Mouse (Mus musculus): ENCODE results near the gene Il17c. TPM values are rescaled to one million over a fixed set of nuclear protein-coding genes. Genes with fewer than 3 reads are reported as not detected.

Il17c gene
- polyA plus RNA-seq, 1 experiment from 2014 or later = not detected

DNA sequence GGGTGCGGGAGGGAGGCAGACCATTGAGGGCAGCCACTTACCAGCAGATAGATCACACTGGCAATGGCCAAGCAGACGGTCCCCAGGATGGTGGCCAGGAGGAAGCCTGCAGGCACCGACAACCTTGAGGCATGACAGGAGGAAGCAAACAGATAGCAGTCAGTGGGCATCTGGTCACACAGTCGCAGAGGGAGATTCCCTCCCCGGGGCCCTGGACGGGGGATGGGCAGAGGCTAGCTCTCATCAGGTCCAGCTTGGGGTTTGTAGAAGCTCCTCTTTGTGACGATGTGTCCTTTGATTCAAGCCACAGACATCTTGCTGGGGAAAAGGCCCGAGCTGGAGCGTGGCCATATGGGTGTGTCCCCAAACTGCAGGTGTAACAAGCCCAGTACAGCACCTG, 4.3 kb downstream of the Il17c start:
- Histone ChIP-seq H3K9ac (ENCODE audit: low read depth, low read length) (no peak overlapping the region), H3K4me3 (ENCODE audit: low read depth, low read length) (no peak overlapping the region), H3K27me3 (ENCODE audit: control insufficient read depth, insufficient read depth, low read depth, low read length) (no peaks in the 10 kb centered on the region), H3K9me3 (replicated peaks; ENCODE audit: control insufficient read depth, low read length) (no peaks in the 10 kb centered on the region), H3K4me2 (ENCODE audit: low read depth, low read length) (no peak overlapping the region), H3K36me3 (ENCODE audit: control insufficient read depth, insufficient read depth) (no peaks in the 10 kb centered on the region), H3K4me1 (ENCODE audit: control insufficient read depth, low read depth, low read length) (peaks cover 4% of the 10 kb centered on the region), H3K27ac (ENCODE audit: low read length) (no peak overlapping the region)
- no peak; the same call in 1 of the 2 replicates for ATAC-seq (ENCODE audit: low read depth)
- WGBS (ENCODE audit: insufficient replicate concordance) = 49% methylated on average over 9 of the region's 9 CpGs

DNA sequence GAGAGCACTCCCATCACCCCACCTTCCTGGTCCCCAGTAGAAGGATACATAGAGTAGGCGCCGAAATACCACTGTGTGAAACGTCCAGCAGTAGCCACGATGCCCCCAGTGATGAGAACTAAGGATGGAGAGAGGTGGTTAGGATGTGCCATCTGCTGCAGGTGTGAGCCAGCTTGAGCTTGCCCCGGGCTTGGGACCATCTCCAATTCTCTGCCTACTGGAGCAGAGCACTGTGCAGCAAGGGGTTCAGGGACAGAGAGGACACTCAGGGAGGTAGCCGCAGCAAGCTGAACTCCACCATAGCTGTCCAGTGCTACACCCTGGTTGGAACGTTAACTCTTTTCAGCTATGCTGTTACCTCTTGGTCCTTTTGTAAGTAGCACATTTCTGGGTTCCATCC, 5.8 kb downstream of the Il17c start:
- Histone ChIP-seq H3K4me1 (ENCODE audit: control insufficient read depth, low read depth, low read length) (peaks cover 11% of the 10 kb centered on the region), H3K27ac (ENCODE audit: low read length) (no peak overlapping the region), H3K36me3 (ENCODE audit: control insufficient read depth, insufficient read depth) (no peaks in the 10 kb centered on the region), H3K4me2 (ENCODE audit: low read depth, low read length) (no peak overlapping the region), H3K27me3 (ENCODE audit: control insufficient read depth, insufficient read depth, low read depth, low read length) (peaks cover 4% of the 10 kb centered on the region; the same call in 1 of the 2 replicates), H3K9me3 (replicated peaks; ENCODE audit: control insufficient read depth, low read length) (no peaks in the 10 kb centered on the region), H3K4me3 (ENCODE audit: low read depth, low read length) (no peak overlapping the region), H3K9ac (ENCODE audit: low read depth, low read length) (no peak overlapping the region)
- ATAC-seq (ENCODE audit: low read depth) = no peak
- 75% methylated on average over 7 of the region's 7 CpGs for WGBS (ENCODE audit: insufficient replicate concordance)

DNA sequence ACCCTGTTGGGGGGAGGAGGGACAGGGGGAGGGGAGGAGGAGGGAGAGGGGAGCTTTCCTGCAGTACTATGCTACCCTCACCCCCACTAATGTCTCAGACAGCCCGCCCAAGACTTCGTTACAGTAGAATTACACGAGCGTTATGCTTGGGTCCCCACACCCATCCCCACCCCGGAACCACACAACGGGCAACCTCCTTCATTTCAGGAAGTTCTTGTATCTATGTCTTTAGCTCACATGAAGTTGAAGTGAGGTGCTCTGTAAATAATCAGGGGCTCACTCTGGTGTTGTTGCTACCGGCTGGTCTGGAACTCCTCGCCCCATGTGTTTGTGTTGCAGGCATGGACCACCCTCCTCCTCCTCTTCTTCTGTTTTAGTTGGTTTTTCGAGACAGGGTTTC, 6.3 kb downstream of the Il17c start:
- Histone ChIP-seq H3K9ac (ENCODE audit: low read depth, low read length) (no peak overlapping the region), H3K4me1 (ENCODE audit: control insufficient read depth, low read depth, low read length) (peaks cover 16% of the 10 kb centered on the region), H3K27me3 (ENCODE audit: control insufficient read depth, insufficient read depth, low read depth, low read length) (peaks cover 7% of the 10 kb centered on the region), H3K27ac (ENCODE audit: low read length) (no peak overlapping the region), H3K36me3 (ENCODE audit: control insufficient read depth, insufficient read depth) (no peaks in the 10 kb centered on the region), H3K4me2 (ENCODE audit: low read depth, low read length) (no peak overlapping the region), H3K9me3 (replicated peaks; ENCODE audit: control insufficient read depth, low read length) (no peaks in the 10 kb centered on the region), H3K4me3 (ENCODE audit: low read depth, low read length) (no peak overlapping the region)
- ATAC-seq (ENCODE audit: low read depth) = no peak
- 49% methylated on average over 9 of the region's 9 CpGs for WGBS (ENCODE audit: insufficient replicate concordance)

DNA sequence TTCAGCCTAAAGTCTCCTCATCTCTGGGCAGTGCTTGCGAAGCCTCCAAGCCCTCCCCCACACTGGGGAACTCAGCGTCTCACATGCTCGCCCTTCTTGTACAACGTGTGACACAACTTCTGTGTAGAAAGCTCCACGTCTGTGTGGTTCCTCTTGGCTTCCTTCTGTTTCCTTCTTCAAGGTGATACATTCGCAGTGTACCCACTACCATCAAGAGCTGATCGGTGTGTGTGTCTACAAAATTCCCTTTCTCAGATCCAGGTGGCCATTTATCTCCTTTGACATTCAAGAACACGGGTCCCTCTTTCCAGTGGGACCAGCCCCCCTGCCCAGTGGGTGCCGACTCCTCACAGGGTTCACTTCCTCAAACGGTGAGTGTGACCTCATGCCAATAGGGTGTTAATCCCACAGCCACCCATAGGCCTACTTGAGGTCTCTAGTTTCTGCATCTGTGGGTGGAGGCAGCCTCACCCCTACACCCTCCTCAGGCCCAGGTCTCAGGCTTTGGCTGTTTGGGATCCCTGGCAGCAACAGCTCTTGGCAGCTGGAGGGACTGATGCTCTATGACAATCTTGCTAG, 8.3 kb downstream of the Il17c start:
- Histone ChIP-seq H3K4me1 (ENCODE audit: control insufficient read depth, low read depth, low read length) (peaks cover 20% of the 10 kb centered on the region), H3K27me3 (ENCODE audit: control insufficient read depth, insufficient read depth, low read depth, low read length) (peaks cover 7% of the 10 kb centered on the region), H3K27ac (ENCODE audit: low read length) (peak overlapping the region; percentile 62), H3K9ac (ENCODE audit: low read depth, low read length) (0 out of 2 replicates have a peak overlapping the region, but pooled peaks have one; percentile 5), H3K4me3 (ENCODE audit: low read depth, low read length) (no peak overlapping the region), H3K36me3 (ENCODE audit: control insufficient read depth, insufficient read depth) (no peaks in the 10 kb centered on the region), H3K9me3 (replicated peaks; ENCODE audit: control insufficient read depth, low read length) (no peaks in the 10 kb centered on the region; the same call in 1 of the 2 replicates), H3K4me2 (ENCODE audit: low read depth, low read length) (no peak overlapping the region; the same call in 1 of the 2 replicates)
- peak; percentile 27; the same call in 1 of the 2 replicates for ATAC-seq (ENCODE audit: low read depth)
- WGBS (ENCODE audit: insufficient replicate concordance) = 46% methylated on average over 10 of the region's 10 CpGs

DNA sequence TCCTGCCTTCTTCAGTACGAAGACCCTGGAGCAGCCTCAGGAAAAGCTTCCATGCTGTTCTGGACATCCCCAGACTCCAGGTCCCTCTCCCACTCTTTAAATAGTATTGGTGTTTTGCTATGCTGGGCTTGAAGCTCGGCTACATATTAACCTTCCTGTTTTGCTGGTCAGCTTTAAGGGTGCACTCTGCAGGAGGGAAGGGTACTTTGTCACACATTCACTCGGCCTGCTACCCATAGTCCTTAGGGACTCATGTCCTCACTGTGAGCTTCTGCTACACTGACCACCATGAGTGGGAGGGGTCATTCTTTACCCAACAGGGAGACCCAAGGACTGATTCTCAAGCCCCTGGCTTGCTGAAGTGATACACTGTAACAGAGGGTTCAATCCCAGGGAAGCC, 8.8 kb downstream of the Il17c start:
- H3K27ac ChIP-seq (ENCODE audit: low read length) = peak overlapping the region; percentile 62
- no peak overlapping the region for H3K4me3 ChIP-seq (ENCODE audit: low read depth, low read length)
- ATAC-seq (ENCODE audit: low read depth) = 0 out of 2 replicates have a peak, but pooled peaks have one; percentile 11
- 0 out of 2 replicates have a peak overlapping the region, but pooled peaks have one; percentile 9 for H3K9ac ChIP-seq (ENCODE audit: low read depth, low read length)
- peaks cover 2% of the 10 kb centered on the region for H3K9me3 ChIP-seq (replicated peaks; ENCODE audit: control insufficient read depth, low read length)
- H3K4me2 ChIP-seq (ENCODE audit: low read depth, low read length) = peak overlapping the region; percentile 79
- H3K27me3 ChIP-seq (ENCODE audit: control insufficient read depth, insufficient read depth, low read depth, low read length) = peaks cover 7% of the 10 kb centered on the region
- H3K4me1 ChIP-seq (ENCODE audit: control insufficient read depth, low read depth, low read length) = peaks cover 20% of the 10 kb centered on the region
- peaks cover 4% of the 10 kb centered on the region; the same call in 1 of the 2 replicates for H3K36me3 ChIP-seq (ENCODE audit: control insufficient read depth, insufficient read depth)
- 41% methylated on average over 3 of the region's 3 CpGs for WGBS (ENCODE audit: insufficient replicate concordance)

DNA sequence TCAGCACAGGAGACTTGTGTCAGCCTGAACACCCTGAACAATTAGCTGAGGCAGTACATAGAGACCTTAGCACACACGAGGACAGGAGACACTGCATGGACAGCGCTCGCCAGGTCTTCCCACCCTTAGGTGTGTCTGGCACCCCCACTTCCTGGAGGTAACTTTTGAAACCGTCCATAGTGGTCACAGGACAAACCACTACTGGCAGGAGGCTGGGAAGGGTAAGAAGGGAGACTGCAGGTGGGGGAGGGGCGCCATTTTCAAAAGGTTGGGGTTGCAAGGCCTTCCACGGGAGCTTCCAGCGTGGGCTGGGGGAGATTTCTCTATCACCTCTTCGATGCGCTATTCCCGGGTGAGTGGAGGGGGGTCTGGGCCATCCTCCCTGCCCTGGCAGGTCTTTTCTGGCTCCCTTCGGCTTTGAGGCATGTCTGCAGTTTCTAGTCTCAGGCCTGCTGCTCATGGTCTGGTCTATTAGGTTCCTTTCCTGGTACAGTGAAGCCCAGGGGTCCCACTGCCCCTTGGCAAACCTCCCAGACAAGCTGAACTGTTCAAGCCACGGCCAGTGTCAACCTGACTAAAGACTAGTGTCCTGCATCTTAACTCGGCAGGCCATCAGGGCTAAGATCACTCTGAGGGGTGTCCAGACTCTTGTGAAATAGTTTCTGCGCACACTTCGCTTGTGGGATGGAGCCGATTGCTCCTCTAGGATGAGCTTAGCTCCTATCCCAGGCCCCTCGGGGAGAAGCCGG, 10.0 kb downstream of the Il17c start:
- peaks cover 20% of the 10 kb centered on the region for H3K4me1 ChIP-seq (ENCODE audit: control insufficient read depth, low read depth, low read length)
- WGBS (ENCODE audit: insufficient replicate concordance) = 20% methylated on average over 18 of the region's 18 CpGs
- peaks cover 4% of the 10 kb centered on the region; the same call in 1 of the 2 replicates for H3K36me3 ChIP-seq (ENCODE audit: control insufficient read depth, insufficient read depth)
- H3K4me3 ChIP-seq (ENCODE audit: low read depth, low read length) = peak overlapping the region; percentile 63
- H3K27me3 ChIP-seq (ENCODE audit: control insufficient read depth, insufficient read depth, low read depth, low read length) = peaks cover 7% of the 10 kb centered on the region
- H3K9ac ChIP-seq (ENCODE audit: low read depth, low read length) = peak overlapping the region; percentile 61
- H3K27ac ChIP-seq (ENCODE audit: low read length) = peak overlapping the region; percentile 83
- H3K9me3 ChIP-seq (replicated peaks; ENCODE audit: control insufficient read depth, low read length) = peaks cover 2% of the 10 kb centered on the region
- ATAC-seq (ENCODE audit: low read depth) = no peak
- H3K4me2 ChIP-seq (ENCODE audit: low read depth, low read length) = peak overlapping the region; percentile 79

DNA sequence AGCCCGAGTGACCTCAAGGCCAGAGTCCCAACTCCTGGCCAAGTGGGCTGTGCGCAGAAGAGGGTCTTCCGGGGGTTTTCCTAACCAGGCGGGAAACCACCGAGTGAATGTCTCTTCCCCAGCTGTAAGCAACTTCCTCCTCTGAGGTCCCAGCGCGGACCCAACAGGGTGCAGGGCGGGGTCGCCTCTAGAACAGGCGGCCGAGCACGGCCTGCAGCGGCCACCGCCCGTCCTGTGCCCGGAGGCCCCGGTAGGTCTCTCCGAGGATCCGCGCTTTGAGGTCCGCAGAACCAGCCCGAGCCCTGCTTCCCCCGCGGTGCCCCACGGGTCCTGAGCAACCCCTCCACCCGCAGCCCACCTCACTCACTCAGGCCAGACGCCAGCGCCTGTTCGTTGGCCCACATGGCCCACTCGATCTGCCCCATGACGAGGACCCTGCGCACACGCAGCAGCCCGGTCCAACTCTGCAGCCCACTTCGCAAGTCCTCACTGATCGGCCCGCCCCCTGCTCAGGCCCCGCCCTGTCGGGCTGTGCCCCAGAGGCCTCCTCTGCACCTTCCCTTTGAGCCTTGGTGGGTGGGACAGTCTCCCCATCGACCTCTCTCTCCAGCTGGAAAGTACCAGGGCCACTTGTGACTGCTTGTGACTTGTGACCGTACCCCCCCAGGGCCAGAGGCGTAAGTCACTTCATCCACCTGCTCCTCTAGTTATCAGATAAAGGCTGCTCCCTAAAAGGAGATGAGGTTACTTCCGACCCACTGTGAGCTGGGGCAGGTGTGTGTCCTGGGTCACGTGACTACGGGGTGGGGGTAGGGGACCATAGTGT, 10.8 kb downstream of the Il17c start, which contains the start of gene Cyba:
TSS of gene Cyba (minus strand) at position 488 of the 826 bp plus-strand sequence.
- peak; percentile 73 for ATAC-seq (ENCODE audit: low read depth)
- Histone ChIP-seq H3K9me3 (replicated peaks; ENCODE audit: control insufficient read depth, low read length) (peaks cover 2% of the 10 kb centered on the region), H3K36me3 (ENCODE audit: control insufficient read depth, insufficient read depth) (peaks cover 4% of the 10 kb centered on the region; the same call in 1 of the 2 replicates), H3K27ac (ENCODE audit: low read length) (peak within 1 kb of the TSS; percentile 83), H3K4me2 (ENCODE audit: low read depth, low read length) (peak within 1 kb of the TSS; percentile 79), H3K9ac (ENCODE audit: low read depth, low read length) (peak within 1 kb of the TSS; percentile 61), H3K4me1 (ENCODE audit: control insufficient read depth, low read depth, low read length) (peaks cover 20% of the 10 kb centered on the region), H3K4me3 (ENCODE audit: low read depth, low read length) (peak within 1 kb of the TSS; percentile 63), H3K27me3 (ENCODE audit: control insufficient read depth, insufficient read depth, low read depth, low read length) (peaks cover 7% of the 10 kb centered on the region)
- 2% methylated on average over 45 of the region's 45 CpGs for WGBS (ENCODE audit: insufficient replicate concordance)

DNA sequence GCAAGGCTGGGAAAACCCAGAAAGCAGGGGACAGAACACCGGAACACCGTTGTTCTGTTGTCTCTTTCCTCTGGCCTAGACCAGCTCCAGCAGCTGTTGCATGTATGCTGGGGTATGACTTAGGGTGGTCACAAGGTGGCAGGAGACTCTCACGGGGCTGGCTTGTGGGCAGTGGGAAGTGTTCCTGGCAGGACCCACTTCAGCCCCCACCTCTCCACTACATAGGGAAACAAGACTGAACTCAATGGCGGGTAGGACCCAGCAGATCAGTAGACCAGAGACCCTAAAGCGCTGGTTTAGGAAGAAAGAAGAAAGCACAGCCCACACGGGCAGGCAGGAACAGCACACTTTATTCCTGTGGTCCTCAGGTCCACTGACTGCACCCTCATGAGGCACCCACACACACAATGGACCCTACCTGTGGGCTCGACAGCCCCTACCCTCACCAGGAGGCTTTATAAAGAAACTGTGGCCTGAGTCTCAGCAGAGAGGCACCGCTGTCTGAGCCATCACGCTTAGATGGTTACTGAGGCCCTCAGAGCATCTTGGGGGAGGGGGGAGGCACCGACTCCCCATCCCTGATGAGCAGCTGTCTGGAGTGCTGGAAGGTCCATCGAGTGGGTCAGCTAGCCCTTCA, 11.6 kb downstream of the Il17c start:
- WGBS (ENCODE audit: insufficient replicate concordance) = 50% methylated on average over 11 of the region's 11 CpGs
- H3K27me3 ChIP-seq (ENCODE audit: control insufficient read depth, insufficient read depth, low read depth, low read length) = peaks cover 7% of the 10 kb centered on the region
- peaks cover 20% of the 10 kb centered on the region for H3K4me1 ChIP-seq (ENCODE audit: control insufficient read depth, low read depth, low read length)
- 0 out of 2 replicates have a peak, but pooled peaks have one; percentile 2 for ATAC-seq (ENCODE audit: low read depth)
- H3K9me3 ChIP-seq (replicated peaks; ENCODE audit: control insufficient read depth, low read length) = peaks cover 2% of the 10 kb centered on the region
- H3K36me3 ChIP-seq (ENCODE audit: control insufficient read depth, insufficient read depth) = peaks cover 4% of the 10 kb centered on the region; the same call in 1 of the 2 replicates
- H3K27ac ChIP-seq (ENCODE audit: low read length) = peak overlapping the region; percentile 83; the same call in 1 of the 2 replicates
- H3K4me3 ChIP-seq (ENCODE audit: low read depth, low read length) = peak overlapping the region; percentile 63; the same call in 1 of the 2 replicates
- H3K4me2 ChIP-seq (ENCODE audit: low read depth, low read length) = peak overlapping the region; percentile 79
- peak overlapping the region; percentile 61; the same call in 1 of the 2 replicates for H3K9ac ChIP-seq (ENCODE audit: low read depth, low read length)

All from liver, embryonic 16.5 days (tissue).